Mouse (Mus musculus) frontal cortex, postnatal 25 days (tissue): ENCODE data around the gene Mrpl3.
A peak's percentile ranks its signal among the peaks of the same experiment; 100 is the strongest.
"Not testable (repeated sequence)": the region's sequence is repeated elsewhere in the genome, so short reads cannot be mapped to it uniquely, and the experiment has no call there.

Experiments
- DNase-seq, 2 experiments: peaks; one replicate each; pipeline ENCODE4 v3.0.0; 2022; ENCODE audit warnings: low spot score in 2 of 2

Gene Mrpl3

DNA sequence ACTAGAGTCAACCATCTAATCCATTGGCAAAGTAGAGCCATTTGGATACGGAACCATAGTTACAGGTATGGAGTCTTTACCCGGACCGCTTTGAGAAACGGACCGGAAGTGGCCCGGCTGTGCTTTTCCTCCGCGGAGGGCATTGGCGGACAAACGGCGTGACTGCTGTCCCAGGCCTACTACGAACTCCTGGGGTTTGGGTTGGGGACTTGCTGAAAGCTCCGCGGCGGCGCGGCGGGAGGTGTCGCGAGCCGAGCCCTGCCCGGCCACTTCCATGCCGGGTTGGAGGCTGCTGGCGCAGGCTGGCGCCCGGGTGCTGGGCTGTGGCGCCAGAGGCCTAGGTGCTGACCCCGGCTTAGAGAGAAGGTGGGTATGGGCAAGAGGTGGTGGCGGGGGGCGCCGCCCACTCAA, at the start of gene Mrpl3:
Gene Mrpl3, plus strand, starts transcription at position 93 of the 411 bp plus-strand sequence.
- peak; percentile 82 to 83 for DNase-seq

GRCm38 (mm10) chr9:105010721-105011120, 42.3 kb upstream of the Mrpl3 start:
- no peak for DNase-seq

- no peak for DNase-seq
Measured at GRCm38 (mm10) chr9:105018186-105018585, 34.9 kb upstream of the Mrpl3 start.

DNA sequence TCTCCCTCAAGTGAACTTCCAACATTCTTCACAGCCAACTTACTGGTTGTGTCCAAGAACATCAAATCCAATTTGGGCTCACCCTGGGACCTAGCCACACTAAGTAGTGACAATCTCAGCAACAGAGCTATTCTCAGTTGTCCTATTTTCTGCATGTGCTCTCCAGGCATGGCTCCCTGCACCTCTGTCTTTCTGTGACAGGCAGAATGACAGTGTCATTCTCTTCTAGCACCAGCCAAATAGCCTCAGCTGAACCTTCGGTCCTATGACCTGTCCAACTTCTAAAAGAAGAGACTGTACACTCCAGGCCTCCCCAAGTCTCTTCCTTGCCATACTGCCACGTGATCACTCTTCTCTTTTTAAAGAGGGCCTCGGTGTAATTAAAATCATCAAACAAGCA, 24.7 kb upstream of the Mrpl3 start:
- DNase-seq = no peak

- DNase-seq = no peak
Measured at GRCm38 (mm10) chr9:105032572-105032971, 20.5 kb upstream of the Mrpl3 start.

DNA sequence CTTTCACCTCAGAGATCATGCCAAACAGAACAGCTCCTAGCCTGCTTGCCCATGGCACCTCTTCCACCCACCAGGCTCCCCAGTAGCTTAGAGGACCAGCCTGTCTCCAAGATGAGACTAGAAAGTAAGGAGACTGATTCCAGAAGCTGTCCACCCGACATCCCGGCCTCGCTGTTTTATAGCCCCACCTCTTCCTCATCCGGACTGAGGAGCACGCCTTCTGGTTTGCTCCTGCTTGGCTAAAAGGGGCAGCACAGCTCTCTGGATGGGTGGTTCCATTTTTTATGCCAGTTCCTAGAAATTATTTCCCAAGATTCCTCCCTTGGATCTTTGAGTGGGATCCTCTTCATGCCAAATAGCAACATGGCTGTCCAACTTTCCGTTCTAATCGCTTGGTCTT, 19.4 kb upstream of the Mrpl3 start:
- DNase-seq = no peak

- DNase-seq = no peak
Measured at GRCm38 (mm10) chr9:105037847-105038246, 15.2 kb upstream of the Mrpl3 start.

DNA sequence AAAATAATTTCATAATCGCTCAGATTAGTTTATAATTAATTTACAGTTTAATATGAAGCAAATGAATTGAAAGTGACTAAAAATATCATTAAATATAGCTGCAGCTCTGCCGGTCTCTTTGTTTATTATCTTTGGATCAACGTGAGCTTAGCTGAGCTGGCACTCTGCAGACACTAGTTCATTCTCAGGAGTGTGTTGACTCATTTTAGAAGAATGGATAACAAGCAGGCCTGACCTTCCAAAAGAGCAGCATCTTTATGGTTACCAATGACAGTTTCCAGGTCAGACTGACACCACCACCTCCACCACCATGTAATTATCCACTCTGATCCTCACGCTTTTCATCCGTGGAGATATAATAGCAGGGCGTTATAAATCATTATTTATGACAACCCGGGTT, 7.0 kb upstream of the Mrpl3 start:
- DNase-seq = no peak

GRCm38 (mm10) chr9:105048351-105048750, 4.7 kb upstream of the Mrpl3 start:
- DNase-seq = peak; percentile 39 to 57

DNA sequence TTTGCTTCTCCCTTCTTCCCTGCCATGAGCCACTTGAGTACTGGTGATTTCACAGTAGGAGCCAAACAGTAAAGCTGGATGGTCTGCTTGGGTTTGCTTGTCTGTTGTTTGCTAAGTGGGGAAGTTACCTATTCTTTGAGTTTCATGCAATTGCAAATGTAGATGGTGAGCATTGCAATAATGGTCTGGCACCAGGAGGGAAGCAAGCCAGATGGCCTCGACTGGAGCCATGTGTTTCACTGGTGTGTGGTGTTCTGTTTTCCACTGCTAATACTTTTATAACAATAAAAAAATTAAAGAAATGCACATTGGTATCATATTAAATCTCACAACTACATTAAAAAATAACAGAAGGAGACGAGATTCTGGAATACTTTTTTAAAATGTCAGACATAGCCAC, 3.4 kb upstream of the Mrpl3 start:
- DNase-seq = no peak

GRCm38 (mm10) chr9:105050257-105050656, 2.8 kb upstream of the Mrpl3 start:
- no peak for DNase-seq

DNA sequence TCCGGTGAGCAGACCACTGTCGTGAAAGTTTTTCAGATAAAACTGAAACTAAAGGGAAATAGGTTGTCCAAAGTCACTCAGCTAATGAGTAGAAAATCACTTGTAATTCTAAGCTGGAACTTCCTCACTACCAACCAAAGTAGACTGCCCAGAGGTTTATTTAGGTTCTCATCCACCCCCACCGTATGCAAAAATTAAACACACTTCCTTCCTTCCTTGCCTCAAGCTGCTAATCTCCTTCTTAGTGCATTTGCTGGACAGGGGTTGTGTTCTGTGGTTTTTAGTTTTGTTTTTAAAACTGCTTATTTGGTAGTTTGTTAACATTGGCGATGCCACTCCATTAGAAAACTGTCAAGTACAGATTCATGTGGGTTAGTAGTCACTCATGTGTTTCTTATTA, 773 bp downstream of the Mrpl3 start:
- no peak for DNase-seq

DNA sequence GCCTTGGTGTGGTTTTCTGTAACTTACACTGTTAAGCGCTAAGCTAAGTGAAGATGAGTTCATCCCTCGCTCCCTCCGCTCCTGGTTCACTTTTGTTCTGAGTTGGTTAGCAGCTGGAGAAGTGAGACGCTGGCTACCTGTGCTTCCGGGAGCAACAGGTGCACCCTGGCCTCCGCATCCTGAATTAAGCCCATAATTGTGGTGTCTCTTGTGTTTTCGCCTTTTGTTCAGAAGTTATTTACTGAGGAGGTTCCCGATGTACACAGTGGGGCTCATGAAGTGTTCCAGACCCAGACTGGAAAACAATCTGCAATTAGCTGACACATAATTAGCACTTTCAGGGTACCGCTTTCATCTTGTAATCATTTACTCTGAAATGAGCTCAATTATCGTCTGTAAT, 16.1 kb downstream of the Mrpl3 start:
- no peak for DNase-seq

DNA sequence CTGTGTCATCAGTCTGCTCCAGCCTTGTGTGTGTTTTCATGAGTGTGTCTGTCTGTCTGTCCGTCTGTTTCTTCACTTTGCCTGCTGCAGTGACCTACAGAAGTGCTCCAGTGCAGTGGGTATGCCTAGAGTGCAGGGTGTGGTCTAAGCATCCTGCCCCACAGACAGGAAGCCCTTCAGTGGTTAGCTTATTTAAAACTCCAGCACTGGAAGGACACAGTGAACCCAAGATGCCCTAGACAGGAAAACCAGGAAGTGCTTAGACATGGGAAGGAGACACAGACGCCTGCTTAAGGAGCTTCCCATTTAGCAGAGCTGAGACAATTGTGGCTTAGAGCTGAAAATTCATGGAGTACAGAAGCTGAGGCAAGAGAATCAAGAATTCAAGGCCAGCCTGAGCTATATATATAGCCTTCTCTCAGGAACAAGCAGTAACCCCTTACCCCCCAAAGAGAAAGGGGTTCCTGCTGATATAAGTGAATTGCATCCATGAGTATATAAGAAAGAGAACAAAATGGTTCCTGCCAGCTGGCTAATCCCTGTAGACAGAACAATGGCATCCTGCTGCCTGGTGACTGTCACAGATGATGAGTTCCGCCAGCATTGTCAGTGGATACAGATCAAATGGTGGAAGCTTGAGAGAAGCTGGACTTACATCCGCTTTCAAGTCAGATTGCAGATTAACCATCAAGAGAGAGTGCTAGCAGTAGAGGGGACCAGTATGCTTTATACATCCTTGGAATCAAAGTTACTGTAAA, 20.1 kb downstream of the Mrpl3 start:
- no peak for DNase-seq

GRCm38 (mm10) chr9:105074851-105075250, 21.8 kb downstream of the Mrpl3 start:
- DNase-seq = no peak

DNA sequence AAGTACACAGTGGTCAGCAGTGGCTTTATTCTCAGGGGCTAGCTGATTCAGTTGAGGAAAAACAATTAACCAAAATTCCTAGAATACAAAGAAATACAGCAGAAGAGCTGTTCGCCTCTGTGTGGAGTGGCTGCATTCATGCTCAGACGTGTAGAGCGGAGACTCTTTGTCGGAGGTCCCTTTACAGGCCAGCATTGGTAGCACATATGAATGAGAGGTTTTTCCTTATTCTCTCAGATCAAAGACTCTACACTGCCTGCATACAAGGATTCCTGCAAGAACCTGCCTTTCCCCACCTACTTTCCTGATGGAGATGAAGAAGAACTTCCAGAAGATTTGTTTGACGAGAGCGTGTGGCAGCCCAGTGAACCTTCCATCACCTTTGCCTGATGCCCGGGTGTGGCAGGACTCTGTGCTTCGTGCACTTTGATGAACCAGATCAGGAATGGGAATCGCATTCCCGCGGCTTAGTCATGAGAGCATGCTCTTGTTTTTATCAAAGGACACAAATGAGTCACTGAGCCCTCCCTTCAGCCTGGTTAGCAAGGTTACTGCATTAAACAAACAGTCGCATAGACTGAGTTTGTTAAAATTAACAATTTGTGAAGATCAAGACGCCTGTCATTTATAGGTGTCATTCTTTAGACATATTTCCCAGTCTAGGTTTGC, 23.9 kb downstream of the Mrpl3 start:
- no peak for DNase-seq

DNA sequence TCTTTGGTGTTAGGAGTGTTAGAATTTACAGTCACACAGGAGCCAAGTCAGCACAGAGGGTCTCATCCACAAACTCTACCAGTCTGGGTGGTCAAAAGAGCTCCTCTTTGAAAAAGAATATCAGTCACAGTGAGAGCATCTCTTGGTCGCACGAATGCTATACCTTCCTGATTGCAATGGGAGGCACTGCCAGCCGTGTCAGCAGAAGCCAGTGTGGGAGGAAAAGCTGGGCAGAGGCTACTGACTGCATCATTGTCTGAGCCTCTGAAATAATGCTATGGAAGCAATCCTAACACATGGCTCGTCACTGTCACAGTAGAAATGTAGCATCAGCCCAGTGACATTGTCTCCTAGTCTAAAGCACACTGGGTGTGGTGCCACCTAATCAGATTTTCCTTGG, 25.4 kb downstream of the Mrpl3 start:
- no peak for DNase-seq

DNA sequence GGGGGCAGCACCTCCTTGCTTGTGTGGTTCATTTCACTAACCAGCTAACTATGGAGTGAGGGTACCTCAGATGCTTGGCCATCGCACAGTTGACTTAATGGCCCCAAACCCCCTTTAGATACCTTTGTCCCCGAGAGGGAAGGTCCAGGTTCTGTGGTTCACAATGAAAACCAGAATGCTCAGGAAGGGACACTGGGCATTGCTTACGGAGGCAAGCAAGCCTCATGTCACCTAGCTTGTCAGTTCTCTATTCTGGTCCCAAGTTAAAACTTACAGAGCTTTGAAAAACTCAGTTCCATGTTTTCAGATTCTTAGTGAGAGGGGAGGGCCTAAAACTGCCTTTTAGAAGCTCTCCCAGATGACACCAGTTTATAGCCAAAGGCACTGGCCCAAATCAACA, 27.2 kb downstream of the Mrpl3 start:
- no peak for DNase-seq

GRCm38 (mm10) chr9:105100807-105101570, 48.0 kb downstream of the Mrpl3 start:
- no peak for DNase-seq

DNA sequence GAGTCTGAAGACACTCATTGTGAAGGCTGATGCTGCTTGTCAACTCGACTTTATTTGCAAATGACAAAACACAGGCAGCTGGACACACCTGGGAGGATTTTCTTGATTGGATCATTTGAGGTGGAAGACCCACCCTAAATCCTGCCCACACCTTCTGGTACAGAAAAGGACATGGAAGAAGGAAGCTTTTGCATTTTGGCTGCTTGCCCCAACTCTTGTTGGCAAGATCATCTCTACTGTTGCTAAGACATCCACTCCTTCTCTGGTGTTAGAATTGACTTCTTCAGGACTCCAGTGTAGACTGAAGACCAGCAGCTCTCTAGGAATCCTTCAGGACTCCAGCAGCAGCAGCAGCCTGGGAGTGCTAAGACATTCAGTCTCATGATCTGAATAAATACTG, 48.9 kb downstream of the Mrpl3 start:
- DNase-seq = peak in 1 of 2 experiments; percentile 25

GRCm38 (mm10) chr9:105103893-105104292, 50.9 kb downstream of the Mrpl3 start:
- DNase-seq = no peak

DNA sequence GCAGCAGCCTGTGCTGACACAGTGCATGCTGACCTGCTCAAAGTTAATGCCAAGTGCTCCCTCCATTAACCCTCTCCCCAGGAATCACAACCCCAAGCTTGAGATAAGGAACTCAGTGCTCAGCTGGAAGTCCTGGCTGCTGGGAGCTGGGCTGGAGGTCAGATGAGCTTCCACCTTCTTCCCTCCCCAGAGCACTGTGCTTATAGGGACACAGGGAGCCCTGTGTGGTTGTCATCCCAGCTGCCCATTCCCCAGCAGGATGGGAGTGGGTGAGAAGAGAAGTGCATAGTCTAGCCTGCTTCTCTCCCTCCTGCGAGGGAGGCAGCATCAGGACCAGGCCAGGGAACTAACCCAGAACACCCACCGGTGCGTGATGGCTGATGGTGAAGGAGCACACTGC, 72.2 kb downstream of the Mrpl3 start:
- DNase-seq = not testable (repeated sequence)
